Mouse (Mus musculus): ENCODE data around the gene Cnksr1.
"Not testable (repeated sequence)": the region's sequence is repeated elsewhere in the genome, so short reads cannot be mapped to it uniquely, and the experiment has no call there.

Gene Cnksr1

GRCm38 (mm10) chr4:134238279-134238651, at the start of gene Cnksr1:
TSS of gene Cnksr1 (minus strand) at chr4:134238399.
- DNase-seq: peak; percentile 42

GRCm38 (mm10) chr4:134287575-134288025, 49.4 kb upstream of the Cnksr1 start, which contains the start of gene Pdik1l:
TSS of gene Pdik1l (minus strand) at chr4:134287895.
- DNase-seq: peak; percentile 73

- peak; percentile 96 for DNase-seq
Measured at GRCm38 (mm10) chr4:134287168-134287564, 49.0 kb upstream of the Cnksr1 start.

GRCm38 (mm10) chr4:134286226-134287167, 48.3 kb upstream of the Cnksr1 start:
- DNase-seq: peak; percentile 31

GRCm38 (mm10) chr4:134284942-134285341, 46.7 kb upstream of the Cnksr1 start:
- DNase-seq: no peak

GRCm38 (mm10) chr4:134273417-134274345, 35.5 kb upstream of the Cnksr1 start:
- no peak for DNase-seq

- no peak for DNase-seq
Measured at GRCm38 (mm10) chr4:134272731-134273416, 34.7 kb upstream of the Cnksr1 start.

- DNase-seq: no peak
Measured at GRCm38 (mm10) chr4:134271979-134272378, 33.8 kb upstream of the Cnksr1 start.

- not testable (repeated sequence) for DNase-seq
Measured at GRCm38 (mm10) chr4:134269622-134270021, 31.4 kb upstream of the Cnksr1 start.

- DNase-seq: no peak
Measured at GRCm38 (mm10) chr4:134268102-134268655, 30.0 kb upstream of the Cnksr1 start.

GRCm38 (mm10) chr4:134265860-134266585, 27.8 kb upstream of the Cnksr1 start:
- DNase-seq: no peak

GRCm38 (mm10) chr4:134263191-134263590, 25.0 kb upstream of the Cnksr1 start:
- peak; percentile 63 for DNase-seq

GRCm38 (mm10) chr4:134258354-134258753, 20.2 kb upstream of the Cnksr1 start:
- no peak for DNase-seq

- DNase-seq: no peak
Measured at GRCm38 (mm10) chr4:134257198-134258009, 19.2 kb upstream of the Cnksr1 start.

- no peak for DNase-seq
Measured at GRCm38 (mm10) chr4:134256407-134257197, 18.4 kb upstream of the Cnksr1 start.

- DNase-seq: no peak
Measured at GRCm38 (mm10) chr4:134255854-134256253, 17.7 kb upstream of the Cnksr1 start.

- DNase-seq: no peak
Measured at GRCm38 (mm10) chr4:134254835-134255234, 16.6 kb upstream of the Cnksr1 start.

GRCm38 (mm10) chr4:134253722-134254324, 15.6 kb upstream of the Cnksr1 start, which contains the start of gene Grrp1:
TSS of gene Grrp1 (minus strand) at chr4:134254106.
- no peak for DNase-seq

Measured in right cerebral cortex, postnatal 14 days (tissue).